Mouse (Mus musculus) frontal cortex, adult (tissue): ENCODE measurements around the gene Gm20843.
"Not testable (repeated sequence)": the region's sequence is repeated elsewhere in the genome, so short reads cannot be mapped to it uniquely, and the experiment has no call there.

ENCODE experiments used
- ATAC-seq: cut with Nextera tagmentation; 2 replicates; pipeline ENCODE4 v1.9.2; 2017; ENCODE audit warnings: mild to moderate bottlenecking, moderate library complexity, mixed read lengths; ENCODE audit not compliant: low TSS enrichment

The Gm20843 gene

DNA sequence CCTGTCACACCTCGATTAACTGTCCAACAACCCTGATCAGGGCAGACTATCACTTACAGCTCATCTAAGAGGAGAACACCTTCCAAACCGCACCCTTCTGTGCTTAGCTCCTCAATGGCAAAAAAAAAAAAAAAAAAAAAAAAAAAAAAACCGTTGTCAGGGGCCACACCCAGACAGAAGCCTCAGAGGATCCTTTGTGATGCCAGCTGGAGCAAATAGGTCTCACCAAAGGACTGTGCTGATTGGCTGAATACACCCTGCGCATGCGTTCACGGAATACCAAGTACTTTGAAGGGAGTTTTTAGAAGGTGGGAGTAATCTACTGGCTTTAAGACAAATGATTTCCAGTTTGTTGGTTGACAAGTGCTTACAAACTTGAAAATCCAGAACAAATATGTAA, at the start of gene Gm20843:
Gm20843 (minus strand) TSS at position 101 of the 400 bp plus-strand sequence.
- ATAC-seq, result not testable (repeated sequence)
